Mouse (Mus musculus) forebrain, postnatal 0 days (tissue): ENCODE results near the gene Gm49358. TPM values are rescaled to one million over a fixed set of nuclear protein-coding genes. Genes with fewer than 3 reads are reported as not detected.

ENCODE experiments used
- ATAC-seq: fragments of 200-750 bp; cut with Nextera tagmentation; 2 replicates; pipeline ENCODE4 v1.8.0; 2017; ENCODE audit warnings: mild to moderate bottlenecking, moderate library complexity
- DNase-seq: peaks from one replicate; pipeline ENCODE4 v3.0.0-alpha.2; 2015
- H3K27ac ChIP-seq: fragments of 300-500 bp; sonication (generic); 2 replicates; pipeline ENCODE4 v1.5.1; 2014; ENCODE audit warnings: low read depth, mild to moderate bottlenecking, antibody characterized with exemption, low read length, moderate library complexity, mixed read lengths
- H3K27me3 ChIP-seq: fragments of 300-500 bp; sonication (generic); 2 replicates; pipeline ENCODE4 v1.6.1; 2014; ENCODE audit warnings: mild to moderate bottlenecking, low read length, mixed read lengths; ENCODE audit not compliant: insufficient read depth
- H3K36me3 ChIP-seq: fragments of 300-500 bp; sonication (generic); 2 replicates; pipeline ENCODE4 v1.6.1; 2014; ENCODE audit warnings: mild to moderate bottlenecking, moderate library complexity; ENCODE audit not compliant: insufficient read depth
- H3K4me1 ChIP-seq: fragments of 300-500 bp; sonication (generic); 2 replicates; pipeline ENCODE4 v1.6.1; 2014; ENCODE audit warnings: antibody characterized with exemption; ENCODE audit not compliant: insufficient read depth
- H3K4me2 ChIP-seq: fragments of 300-500 bp; sonication (generic); 2 replicates; pipeline ENCODE4 v1.6.1; 2014; ENCODE audit warnings: low read depth, mild to moderate bottlenecking, moderate library complexity
- H3K4me3 ChIP-seq: fragments of 300-500 bp; sonication (generic); 2 replicates; pipeline ENCODE4 v1.5.1; 2014; ENCODE audit warnings: low read depth, low read length, mixed read lengths
- H3K9ac ChIP-seq: fragments of 300-500 bp; sonication (generic); 2 replicates; pipeline ENCODE4 v1.6.1; 2014; ENCODE audit warnings: mild to moderate bottlenecking
- H3K9me3 ChIP-seq: fragments of 300-500 bp; sonication (generic); 2 replicates; pipeline ENCODE4 v1.6.1; 2016; ENCODE audit warnings: low read length
- CTCF ChIP-seq: sonication (generic); IDR thresholded peaks from 2 replicates; pipeline ENCODE4 v1.5.1; 2016; ENCODE audit warnings: antibody characterized with exemption, control low read depth, low read depth
- WGBS: fragments of 180-500 bp; shearing (Covaris S2); extraction: QIAGEN DNeasy Blood & Tissue Kit; methylation state at CpG from one replicate; pipeline ENCODE4 v1.1.7; 2014; 5-methylcytosine and 5-hydroxymethylcytosine counted together
- polyA plus RNA-seq: library from polyadenylated mRNA; unstranded; fragments of >200 nt; fragmentation: Nextera tagmentation; extraction: Ambion mirVana; gene quantifications from 2 replicates; pipeline ENCODE4 v1.2.1, GENCODE M21; 2015
- total RNA-seq: library from RNA; depleted of rRNA; stranded (reverse); fragments of >200 nt; gene quantifications from 2 replicates; pipeline ENCODE4 v1.2.3, GENCODE M21; 2014; rRNA removed

Gm49358 gene
- total RNA-seq (8.1 and 14.7 TPM in 2 replicates), polyA plus RNA-seq (not detected in 2 replicates)

DNA sequence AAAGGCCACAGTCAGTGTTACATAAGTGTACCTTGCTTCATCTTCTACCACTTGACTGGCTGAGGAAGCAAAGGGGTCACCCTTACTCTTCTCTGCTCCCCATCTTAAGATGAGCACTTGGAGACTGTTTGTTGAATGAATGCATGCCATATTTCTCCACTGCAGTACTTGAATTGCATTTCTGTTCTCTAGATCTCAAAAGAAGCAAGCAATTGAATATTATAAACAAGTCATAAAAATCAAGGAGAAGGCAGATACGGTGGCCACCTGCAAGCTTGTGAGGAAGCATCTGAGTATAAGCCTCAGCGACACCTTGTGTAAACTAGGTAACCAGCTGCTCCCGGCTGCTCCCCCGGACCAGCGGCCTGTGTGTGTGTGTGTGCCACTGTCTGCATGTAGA lies at the start of gene Gm49358:
TSS of gene Gm49358 (plus strand) at position 301 of the 400 bp plus-strand sequence.
- H3K4me3 ChIP-seq, result no peak within 1 kb of the TSS
- no peaks in the 10 kb centered on the region for H3K27me3 ChIP-seq
- WGBS, result 98% methylated on average over 5 of the region's 5 CpGs
- no peaks in the 10 kb centered on the region for H3K4me1 ChIP-seq
- no peak for ATAC-seq
- H3K4me2 ChIP-seq, result no peak within 1 kb of the TSS
- H3K9ac ChIP-seq, result no peak within 1 kb of the TSS
- H3K27ac ChIP-seq, result no peak within 1 kb of the TSS
- H3K36me3 ChIP-seq, result no peaks in the 10 kb centered on the region
- DNase-seq, result no peak
- TF ChIP-seq CTCF, result no peak
- H3K9me3 ChIP-seq, result no peaks in the 10 kb centered on the region

DNA sequence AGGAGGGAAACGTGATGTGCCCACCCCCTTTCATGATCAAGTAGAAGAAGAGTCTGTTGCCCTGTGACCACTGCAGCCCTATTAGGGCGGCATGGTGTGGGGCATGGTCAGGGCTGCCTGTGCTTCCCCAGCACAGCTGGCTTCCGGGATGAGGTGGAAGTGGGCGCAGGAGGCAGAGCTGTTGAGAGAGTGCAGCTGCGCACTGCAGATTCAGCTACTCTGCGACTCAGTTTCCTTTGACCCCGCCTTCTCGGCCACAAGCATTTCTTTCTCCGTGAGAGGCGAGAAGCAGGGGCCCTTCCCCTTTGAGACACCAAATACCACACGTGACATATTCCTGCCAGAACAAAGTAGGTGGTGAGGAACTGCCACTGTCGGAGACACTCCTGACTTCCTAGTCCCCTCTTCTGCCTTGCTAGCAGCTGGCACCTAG lies 36.2 kb upstream of the Gm49358 start:
- ATAC-seq (peak; percentile 76), DNase-seq (peak; percentile 49)
- Histone ChIP-seq H3K9me3 (no peaks in the 10 kb centered on the region), H3K9ac (peak overlapping the region; percentile 33; the same call in 1 of the 2 replicates), H3K27me3 (no peaks in the 10 kb centered on the region), H3K4me2 (peak overlapping the region; percentile 53), H3K4me1 (no peaks in the 10 kb centered on the region), H3K36me3 (no peaks in the 10 kb centered on the region), H3K4me3 (peak overlapping the region; percentile 19; the same call in 1 of the 2 replicates), H3K27ac (0 out of 2 replicates have a peak overlapping the region, but pooled peaks have one; percentile 2)
- no peak for TF ChIP-seq CTCF
- 7% methylated on average over 12 of the region's 12 CpGs for WGBS

DNA sequence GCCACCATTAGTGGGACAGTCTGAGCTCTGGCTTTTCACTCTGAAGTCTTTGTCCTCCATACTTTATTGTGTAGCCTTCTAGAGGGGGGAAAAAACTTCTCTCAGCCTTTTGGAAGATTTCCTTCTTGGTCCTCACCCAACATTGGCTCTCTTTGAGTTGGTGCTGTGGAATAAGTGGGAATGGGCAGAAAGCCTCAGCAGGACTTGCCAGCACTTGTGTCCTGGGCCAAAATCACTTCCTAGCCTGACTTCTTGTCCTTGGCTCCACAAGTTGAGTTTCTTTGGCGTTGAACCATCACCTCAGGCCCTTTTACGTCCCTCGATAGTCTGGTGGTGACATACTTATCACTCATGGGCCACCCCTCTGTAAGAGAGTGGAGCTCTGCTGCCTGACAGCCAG lies 35.6 kb upstream of the Gm49358 start:
- H3K9me3 ChIP-seq, result no peaks in the 10 kb centered on the region
- 76% methylated on average over 3 of the region's 3 CpGs for WGBS
- no peaks in the 10 kb centered on the region for H3K4me1 ChIP-seq
- DNase-seq (peak; percentile 14), ATAC-seq (no peak; the same call in 1 of the 2 replicates)
- H3K27ac ChIP-seq, result no peak overlapping the region
- H3K9ac ChIP-seq, result no peak overlapping the region
- H3K4me2 ChIP-seq, result 0 out of 2 replicates have a peak overlapping the region, but pooled peaks have one; percentile 53
- no peak overlapping the region for H3K4me3 ChIP-seq
- H3K27me3 ChIP-seq, result no peaks in the 10 kb centered on the region
- TF ChIP-seq CTCF, result no peak
- no peaks in the 10 kb centered on the region for H3K36me3 ChIP-seq

DNA sequence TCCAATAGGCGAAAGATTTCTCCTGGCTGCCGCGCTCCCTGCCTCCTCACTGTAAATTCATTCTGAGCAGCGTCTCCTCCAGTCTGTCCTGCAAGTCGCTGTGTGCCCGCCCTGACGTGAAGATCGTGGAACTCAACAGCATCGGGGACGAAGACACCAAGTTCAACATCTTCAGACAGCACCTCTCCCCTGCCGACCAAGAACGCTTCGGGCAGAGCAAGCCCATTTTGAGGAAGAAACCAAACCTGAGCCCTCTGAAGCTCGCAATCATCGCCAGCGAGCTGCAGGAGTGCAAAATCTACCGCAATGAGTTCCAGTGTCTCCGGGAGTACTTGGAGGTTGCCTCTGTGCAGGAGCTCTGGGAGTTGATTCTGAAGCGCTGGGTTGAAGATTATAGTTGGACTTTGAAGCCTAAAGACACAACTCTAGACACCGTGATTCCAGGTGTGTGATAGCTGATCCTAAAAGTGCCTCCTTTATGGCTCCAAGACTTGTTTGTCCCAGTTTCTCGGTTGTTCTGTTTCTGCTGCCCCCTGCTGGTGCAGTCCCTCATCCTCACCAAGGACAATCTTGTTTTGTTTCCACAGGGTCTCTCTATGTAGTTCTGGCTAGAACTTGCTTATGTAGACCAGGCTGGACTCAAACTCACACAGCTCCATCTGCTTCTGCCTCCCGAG lies 32.8 kb upstream of the Gm49358 start:
- WGBS, result 9% methylated on average over 22 of the region's 22 CpGs
- no peak overlapping the region for H3K27ac ChIP-seq
- H3K9me3 ChIP-seq, result no peaks in the 10 kb centered on the region
- peak overlapping the region; percentile 63 for H3K4me2 ChIP-seq
- peak; percentile 83 for TF ChIP-seq CTCF
- H3K4me3 ChIP-seq, result peak overlapping the region; percentile 46
- ATAC-seq, result peak; percentile 64
- no peaks in the 10 kb centered on the region for H3K36me3 ChIP-seq
- no peaks in the 10 kb centered on the region for H3K4me1 ChIP-seq
- no peaks in the 10 kb centered on the region for H3K27me3 ChIP-seq
- peak; percentile 87 for DNase-seq
- H3K9ac ChIP-seq, result peak overlapping the region; percentile 45

DNA sequence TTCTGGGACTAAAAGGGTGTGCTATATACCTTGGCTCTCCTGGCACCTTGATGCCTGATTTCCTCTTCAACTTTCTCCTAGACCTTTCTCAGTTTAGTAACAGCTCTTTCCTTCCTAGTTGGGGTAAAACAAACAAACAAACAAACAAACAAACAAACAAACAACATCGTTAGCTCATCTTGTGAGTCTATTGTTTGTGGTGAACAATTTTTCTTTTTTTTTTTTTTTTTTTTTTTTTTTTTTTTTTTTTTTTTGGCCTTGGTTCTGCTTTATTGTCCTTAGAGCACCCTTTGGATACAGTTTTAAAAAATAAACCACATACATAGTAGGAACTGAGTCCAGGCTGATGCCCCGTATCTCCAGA lies 32.3 kb upstream of the Gm49358 start:
- Histone ChIP-seq H3K4me3 (no peak overlapping the region), H3K36me3 (no peaks in the 10 kb centered on the region), H3K27me3 (no peaks in the 10 kb centered on the region), H3K4me1 (no peaks in the 10 kb centered on the region), H3K27ac (no peak overlapping the region), H3K9ac (no peak overlapping the region), H3K9me3 (no peaks in the 10 kb centered on the region), H3K4me2 (no peak overlapping the region)
- DNase-seq (no peak), ATAC-seq (no peak)
- no peak for TF ChIP-seq CTCF
- 69% methylated on average over 2 of the region's 2 CpGs for WGBS

DNA sequence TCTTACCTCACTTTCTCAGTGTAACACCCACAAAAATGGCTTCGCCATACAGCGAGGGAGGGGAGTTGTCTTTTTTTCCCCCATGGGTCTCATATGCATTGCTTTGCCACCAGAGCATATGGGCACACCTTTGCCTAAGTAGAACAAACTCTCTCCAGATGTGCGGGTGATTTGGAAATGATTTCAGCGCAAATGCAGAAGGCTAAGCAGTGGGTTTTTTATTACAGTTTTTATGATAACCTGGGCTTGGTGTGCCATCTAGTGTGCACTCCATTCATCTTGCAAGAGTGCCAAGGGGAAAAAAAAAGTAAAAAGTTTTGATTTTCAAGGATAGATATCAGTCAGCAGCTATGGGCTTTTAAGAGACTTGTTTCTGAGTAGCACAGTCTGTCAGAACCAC lies 28.7 kb upstream of the Gm49358 start:
- WGBS, result 88% methylated on average over 4 of the region's 4 CpGs
- peak; percentile 43 for TF ChIP-seq CTCF
- Histone ChIP-seq H3K4me3 (no peak overlapping the region), H3K27me3 (no peaks in the 10 kb centered on the region), H3K9me3 (no peaks in the 10 kb centered on the region), H3K27ac (no peak overlapping the region), H3K36me3 (no peaks in the 10 kb centered on the region), H3K4me1 (no peaks in the 10 kb centered on the region), H3K4me2 (no peak overlapping the region), H3K9ac (no peak overlapping the region)
- DNase-seq, result peak; percentile 26
- no peak for ATAC-seq

DNA sequence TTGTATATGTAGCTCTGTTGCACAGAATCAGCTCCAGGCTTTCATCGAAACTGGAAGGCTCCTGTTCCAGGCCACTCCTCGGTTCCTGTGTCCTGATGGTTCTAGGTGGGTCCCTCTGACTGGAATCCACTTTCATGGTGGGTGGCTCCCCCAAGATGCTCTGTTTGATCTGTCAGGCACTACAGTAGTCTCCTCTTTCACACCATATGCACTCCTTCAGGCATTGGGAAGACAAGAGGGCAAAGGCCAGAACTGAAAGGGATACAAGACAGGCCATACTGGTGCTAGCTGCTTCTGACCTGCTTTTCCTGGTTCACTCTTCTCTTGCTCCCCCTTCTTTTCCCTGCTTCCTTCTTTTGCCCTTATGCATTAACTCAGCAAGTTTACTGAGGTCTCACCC lies 20.9 kb upstream of the Gm49358 start:
- no peak for TF ChIP-seq CTCF
- Histone ChIP-seq H3K4me3 (no peak overlapping the region), H3K9ac (no peak overlapping the region), H3K36me3 (no peaks in the 10 kb centered on the region), H3K27ac (no peak overlapping the region), H3K4me1 (no peaks in the 10 kb centered on the region), H3K27me3 (no peaks in the 10 kb centered on the region), H3K4me2 (no peak overlapping the region), H3K9me3 (no peaks in the 10 kb centered on the region)
- 95% methylated on average over 2 of the region's 2 CpGs for WGBS
- no peak for ATAC-seq
- DNase-seq, result no peak
